Comparison of ENCODE assay signal across 27 mouse cellular contexts in genomic region chr4:21812635-21813034, GRCm38 (mm10).
"Had no signal": no experiment of that assay in that cellular context is flagged by ENCODE, and none has a peak within 500 bp of the region (broad histone marks: within the 10 kb centered on the region; RNA-seq: fewer than 3 reads in every experiment).

No protein-coding gene starts in this region.

- H3K4me3 ChIP-seq: embryonic facial prominence, embryonic 10.5 days; embryonic facial prominence, embryonic 12.5 days; embryonic facial prominence, embryonic 13.5 days; embryonic facial prominence, embryonic 15.5 days; erythroblast, embryonic 14.5 days; forebrain, embryonic 10.5 days; forebrain, embryonic 12.5 days; forebrain, embryonic 13.5 days; forebrain, embryonic 15.5 days; gastrocnemius, adult 2 months; heart, adult 2 months; heart, embryonic 10.5 days had no signal

- H3K27me3 ChIP-seq: embryonic facial prominence, embryonic 12.5 days; embryonic facial prominence, embryonic 13.5 days; embryonic facial prominence, embryonic 15.5 days; forebrain, embryonic 12.5 days; forebrain, embryonic 13.5 days; forebrain, embryonic 15.5 days had no signal

- H3K9me3 ChIP-seq: embryonic facial prominence, embryonic 10.5 days; embryonic facial prominence, embryonic 12.5 days; embryonic facial prominence, embryonic 13.5 days; embryonic facial prominence, embryonic 15.5 days; forebrain, embryonic 10.5 days; forebrain, embryonic 12.5 days; forebrain, embryonic 13.5 days; forebrain, embryonic 15.5 days; heart, embryonic 10.5 days had no signal

- H3K4me1 ChIP-seq: embryonic facial prominence, embryonic 10.5 days; embryonic facial prominence, embryonic 12.5 days; embryonic facial prominence, embryonic 13.5 days; embryonic facial prominence, embryonic 15.5 days; forebrain, embryonic 10.5 days; forebrain, embryonic 12.5 days; forebrain, embryonic 13.5 days; forebrain, embryonic 15.5 days; heart, embryonic 10.5 days had no signal

- DNase-seq: cerebellum, adult 9-10 months; cerebellum, adult 9-11 months; cerebellum, postnatal 10 days; cerebellum, postnatal 14 days; cerebellum, postnatal 25 days; cerebellum, postnatal 36 days; embryo, embryonic 11 days; forebrain, postnatal 0 days; gastrocnemius, adult 2 months; gastrocnemius, postnatal 10 days; gastrocnemius, postnatal 14 days; gastrocnemius, postnatal 25 days; gastrocnemius, postnatal 36 days; heart, adult 11 months; heart, adult 18-20 months; heart, adult 2 months had no signal

- H3K9ac ChIP-seq: embryonic facial prominence, embryonic 12.5 days; embryonic facial prominence, embryonic 13.5 days; embryonic facial prominence, embryonic 15.5 days; forebrain, embryonic 12.5 days; forebrain, embryonic 13.5 days; forebrain, embryonic 15.5 days; forebrain, postnatal 0 days had no signal

- H3K27ac ChIP-seq: embryonic facial prominence, embryonic 10.5 days; embryonic facial prominence, embryonic 12.5 days; embryonic facial prominence, embryonic 13.5 days; embryonic facial prominence, embryonic 15.5 days; forebrain, embryonic 10.5 days; forebrain, embryonic 12.5 days; forebrain, embryonic 13.5 days; forebrain, embryonic 15.5 days; gastrocnemius, adult 2 months; heart, adult 2 months; heart, embryonic 10.5 days had no signal

- H3K4me2 ChIP-seq: embryonic facial prominence, embryonic 12.5 days; embryonic facial prominence, embryonic 13.5 days; embryonic facial prominence, embryonic 15.5 days; forebrain, embryonic 12.5 days; forebrain, embryonic 13.5 days; forebrain, embryonic 15.5 days had no signal

- ATAC-seq: forebrain, embryonic 13.5 days; forebrain, embryonic 14.5 days; forebrain, postnatal 0 days had no signal
